Mouse (Mus musculus): ENCODE data around the gene Fbxl15. TPM values are rescaled to one million over a fixed set of nuclear protein-coding genes. Genes with fewer than 3 reads are reported as not detected.

The Fbxl15 gene
- total RNA-seq, 2 experiments from 2014 or later: 26.7 to 28.7 TPM

DNA sequence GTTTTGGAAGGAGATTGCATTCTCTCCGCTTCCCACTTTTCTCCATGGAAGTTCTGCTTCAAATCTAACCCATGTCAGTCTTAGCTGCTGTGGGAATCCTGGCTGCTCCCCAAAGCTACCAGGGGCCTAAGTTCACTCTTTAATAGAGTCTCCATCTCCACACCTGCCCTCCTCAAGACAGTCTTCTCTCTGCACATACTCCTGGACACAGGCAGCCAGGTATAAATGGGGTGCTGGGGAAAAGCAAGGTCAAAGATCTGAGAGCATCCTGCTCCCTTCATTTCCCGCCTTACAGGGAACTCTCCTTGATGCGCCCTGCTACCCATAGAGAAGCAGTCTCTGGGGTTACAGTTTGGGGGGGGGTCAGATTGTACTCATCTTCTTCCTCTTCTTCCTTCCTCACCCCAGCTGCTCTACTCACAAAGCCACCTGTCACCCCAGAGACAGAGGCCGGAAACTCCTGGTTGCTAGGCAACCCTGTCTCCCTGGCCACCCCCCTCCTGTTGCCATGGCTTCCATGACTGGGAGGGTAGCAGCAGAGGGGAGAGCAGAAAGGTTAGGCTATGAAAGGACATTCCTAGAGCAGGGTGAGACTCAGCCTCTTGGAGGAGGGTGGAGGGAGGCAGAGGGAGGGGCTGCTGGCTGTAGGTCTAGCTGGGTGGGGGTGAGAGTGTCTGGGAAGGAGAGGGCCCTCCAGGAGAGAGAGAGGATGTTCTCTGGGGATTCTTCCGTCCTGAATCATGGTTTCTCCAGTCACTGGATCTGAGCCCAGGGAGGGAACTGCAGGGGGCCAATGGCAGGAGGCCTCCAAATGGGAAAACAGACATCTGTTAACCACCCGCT, 6.7 kb upstream of the Fbxl15 start:
- intact Hi-C loops (cut with DNase I): no loop called here
- peak in 1 of 2 experiments; percentile 40 for DNase-seq (ENCODE audit: low spot score in 2 of 2)

DNA sequence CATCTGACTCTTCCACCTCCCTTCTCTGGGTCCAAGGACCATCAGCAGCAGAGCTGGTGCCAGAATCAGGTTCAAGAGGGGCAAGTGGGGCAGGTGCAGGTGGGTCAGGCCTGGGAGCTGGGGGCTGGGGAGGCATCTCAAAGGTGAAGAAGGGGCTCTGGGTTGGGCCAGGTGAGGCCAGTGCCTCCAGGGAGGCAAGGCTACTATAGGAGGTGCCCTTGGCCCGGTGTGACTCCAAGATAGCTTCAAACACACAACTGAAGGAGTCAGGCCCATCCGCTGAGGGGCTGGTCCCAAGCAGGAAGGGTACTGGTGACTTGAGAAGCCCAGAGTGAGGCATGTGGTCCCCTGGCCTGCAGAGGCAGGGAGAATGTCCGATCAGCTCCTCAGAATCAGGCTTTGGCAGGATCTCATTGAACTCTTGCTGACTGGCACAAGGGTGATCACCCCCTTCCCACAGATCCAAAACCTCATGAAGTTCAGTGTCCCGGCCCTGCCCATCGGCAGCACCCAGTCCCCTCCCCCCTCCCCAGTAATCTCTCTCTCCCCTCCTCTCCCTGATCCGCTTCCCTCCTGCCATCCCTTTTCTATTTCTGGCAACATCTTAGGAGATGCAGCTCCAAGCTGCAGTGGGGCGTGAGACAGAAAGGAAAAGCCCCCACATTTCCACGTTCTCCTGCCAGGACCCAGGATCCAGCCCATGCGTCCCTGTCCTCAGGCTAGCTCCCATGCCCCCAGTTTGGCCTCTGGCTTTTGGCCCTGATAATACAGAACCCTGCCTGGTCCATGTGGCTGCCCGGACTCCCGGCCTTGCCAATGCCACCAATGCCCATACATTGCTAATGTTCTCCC, 5.6 kb upstream of the Fbxl15 start:
- intact Hi-C loops (cut with DNase I): no loop called here

DNA sequence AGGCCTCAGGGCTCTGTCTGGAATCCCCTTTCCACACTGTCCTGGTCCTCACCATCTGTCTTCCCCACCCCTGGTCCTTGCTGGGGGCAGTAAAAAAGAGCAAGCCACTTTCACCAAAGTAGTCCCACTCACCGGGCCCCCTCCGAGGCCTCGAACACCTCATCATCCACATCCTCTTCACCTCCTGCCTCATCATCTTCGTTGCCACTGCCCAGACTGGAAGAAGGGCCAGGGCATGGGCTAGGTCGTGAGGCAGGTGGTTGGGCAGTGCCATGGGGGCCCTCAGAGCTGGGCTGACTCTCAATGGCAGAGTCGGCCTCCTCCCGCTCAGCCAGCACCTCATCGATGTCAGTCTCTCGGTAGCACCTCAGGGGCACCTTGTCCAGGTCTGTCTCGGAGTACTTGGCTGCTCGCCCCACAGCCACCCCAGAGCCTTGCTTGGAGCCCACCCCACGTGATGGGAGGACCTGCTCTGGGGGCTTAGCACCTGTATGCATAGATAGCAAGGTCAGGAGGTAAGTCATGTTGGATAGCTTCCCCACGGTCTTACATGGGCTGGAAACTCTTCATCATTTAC, 4.9 kb upstream of the Fbxl15 start:
- intact Hi-C loops (cut with DNase I): no loop called here
- no peak for DNase-seq (ENCODE audit: low spot score in 2 of 2)

More for the DNA sequence above, 5.6 kb upstream of the Fbxl15 start:
- peak in 1 of 2 experiments; percentile 24 for DNase-seq (ENCODE audit: low spot score in 2 of 2)

DNA sequence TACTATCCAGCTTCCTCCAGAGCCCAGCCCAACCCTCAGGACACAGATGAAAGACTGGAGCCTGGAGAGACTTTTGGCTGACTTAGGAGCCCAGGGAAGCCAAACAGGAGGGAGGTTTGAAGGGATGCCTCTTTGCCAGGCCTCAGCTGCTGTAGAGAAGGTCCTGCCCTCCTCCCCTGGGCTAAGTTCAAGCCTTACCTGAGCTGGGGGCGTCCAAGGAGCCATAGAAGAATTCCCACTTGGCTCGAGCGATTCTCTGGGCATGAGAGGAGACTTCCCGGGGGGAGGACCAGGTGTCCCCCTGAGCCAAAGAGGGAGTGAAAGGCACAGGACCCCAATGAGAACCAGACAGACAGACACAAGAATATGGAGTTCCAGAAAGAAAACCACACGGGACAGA, 4.3 kb upstream of the Fbxl15 start:
- intact Hi-C loops (cut with DNase I): no loop called here
- no peak for DNase-seq (ENCODE audit: low spot score in 2 of 2)

DNA sequence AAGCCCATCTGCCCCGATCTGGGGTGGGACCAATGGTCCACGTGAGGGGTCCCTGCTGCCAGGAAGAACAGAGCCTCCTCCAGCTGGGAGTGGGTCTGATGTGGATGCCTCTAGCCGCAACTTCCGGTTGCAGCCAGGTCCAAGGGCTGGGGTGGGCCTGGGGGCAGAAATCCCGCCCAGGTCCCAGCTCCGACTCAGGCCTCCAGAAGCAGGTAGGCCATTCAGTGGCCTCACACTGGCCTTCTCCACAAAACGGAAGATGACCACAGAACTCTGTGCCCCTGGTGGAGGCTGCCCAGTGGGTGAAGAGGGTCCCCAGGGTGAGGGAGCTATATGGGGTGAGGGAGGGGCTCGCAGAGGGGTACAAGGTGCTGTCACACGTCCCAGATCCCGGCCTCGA, 3.6 kb upstream of the Fbxl15 start:
- intact Hi-C loops (cut with DNase I): no loop called here

DNA sequence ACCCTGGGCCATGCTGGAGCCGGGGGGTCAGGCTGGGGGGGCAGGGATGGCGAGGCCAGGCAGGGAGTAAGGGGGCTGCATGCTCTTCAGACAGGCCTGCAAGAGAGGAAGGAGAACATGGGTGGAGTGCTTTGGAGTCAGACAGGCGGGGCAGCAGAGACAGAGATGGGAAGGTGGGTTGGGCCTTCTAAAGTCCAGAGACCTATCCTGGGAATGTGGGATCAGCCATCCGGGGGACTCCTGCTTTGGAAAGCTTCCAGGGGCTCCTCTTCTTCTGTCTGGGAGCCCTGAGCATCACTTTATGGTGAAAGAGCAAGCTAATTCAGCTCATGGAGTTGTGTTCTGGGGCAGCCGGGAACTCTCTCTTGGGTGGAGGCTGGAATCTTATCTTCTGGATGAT, 3.1 kb upstream of the Fbxl15 start:
- intact Hi-C loops (cut with DNase I): no loop called here
- DNase-seq (ENCODE audit: low spot score in 2 of 2): no peak

More for the DNA sequence above, 3.6 kb upstream of the Fbxl15 start:
- no peak for DNase-seq (ENCODE audit: low spot score in 2 of 2)

DNA sequence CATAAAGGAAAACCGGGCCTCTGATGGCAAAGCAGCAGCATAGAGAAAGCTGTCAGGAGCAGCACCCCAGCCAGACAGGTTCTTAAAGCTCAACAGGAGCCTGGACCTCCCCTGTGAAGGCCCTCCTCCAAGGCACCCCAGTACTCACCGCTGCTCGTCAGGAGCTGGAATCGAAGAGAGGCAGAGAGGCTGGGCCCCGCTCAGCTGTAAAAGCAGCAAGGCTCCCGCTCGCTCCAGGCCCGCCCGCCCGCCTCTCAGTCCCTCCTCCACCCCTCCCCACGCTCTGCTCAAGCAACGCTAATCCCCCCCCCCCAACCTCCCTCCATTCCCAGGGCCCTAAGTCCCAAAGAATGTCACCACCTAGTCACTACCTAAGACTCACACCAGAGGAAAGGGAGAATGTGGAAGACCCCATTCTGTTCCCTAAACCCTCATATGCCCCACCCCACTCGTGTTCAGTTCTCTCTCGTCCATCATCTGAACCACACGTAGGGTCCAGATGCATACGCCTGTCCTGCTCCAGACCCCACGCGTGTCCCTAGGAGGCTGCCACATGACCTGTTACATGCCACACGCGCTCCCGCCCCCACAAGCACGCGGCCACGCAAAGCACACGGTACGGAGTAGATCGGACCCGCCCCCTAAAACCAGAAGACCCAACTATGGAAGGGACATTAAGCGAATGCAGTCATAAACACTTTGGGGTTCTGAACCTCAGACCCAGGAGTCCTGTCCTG, 1.8 kb upstream of the Fbxl15 start:
- intact Hi-C loops (cut with DNase I): no loop called here
- DNase-seq (ENCODE audit: low spot score in 2 of 2): peak in 1 of 2 experiments; percentile 46

DNA sequence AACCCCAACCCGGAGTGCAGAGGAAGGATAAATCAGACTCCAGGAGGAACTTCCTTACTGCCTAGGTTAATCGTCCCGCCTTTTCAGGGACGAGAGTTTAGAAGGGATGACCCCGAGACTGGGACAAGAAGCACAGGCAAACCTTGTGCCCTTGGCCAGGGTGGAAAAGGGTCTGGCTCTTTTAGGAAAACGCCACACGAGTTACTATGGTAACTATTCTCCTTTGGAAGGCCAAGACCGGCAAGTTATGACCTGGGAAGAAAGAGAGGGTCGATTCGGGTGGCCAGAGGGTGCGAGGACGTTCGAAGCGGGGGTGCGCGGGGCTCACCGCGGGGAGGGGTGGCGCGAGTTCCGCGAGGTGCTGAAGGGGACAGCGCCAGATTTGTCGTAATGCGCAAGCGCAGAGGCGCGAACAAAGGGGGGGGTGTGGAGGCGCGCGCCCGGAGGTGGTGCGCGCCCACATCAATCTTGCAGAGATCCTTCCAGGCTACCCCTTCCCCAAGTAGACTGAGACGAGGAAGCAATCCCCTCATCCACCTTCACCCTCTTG, 1.2 kb upstream of the Fbxl15 start, which contains the start of gene Psd:
TSS of gene Psd (minus strand) at position 401 of the 550 bp plus-strand sequence.
- intact Hi-C loops (cut with DNase I): no loop called here
- peak; percentile 70 to 74 for DNase-seq (ENCODE audit: low spot score in 2 of 2)

DNA sequence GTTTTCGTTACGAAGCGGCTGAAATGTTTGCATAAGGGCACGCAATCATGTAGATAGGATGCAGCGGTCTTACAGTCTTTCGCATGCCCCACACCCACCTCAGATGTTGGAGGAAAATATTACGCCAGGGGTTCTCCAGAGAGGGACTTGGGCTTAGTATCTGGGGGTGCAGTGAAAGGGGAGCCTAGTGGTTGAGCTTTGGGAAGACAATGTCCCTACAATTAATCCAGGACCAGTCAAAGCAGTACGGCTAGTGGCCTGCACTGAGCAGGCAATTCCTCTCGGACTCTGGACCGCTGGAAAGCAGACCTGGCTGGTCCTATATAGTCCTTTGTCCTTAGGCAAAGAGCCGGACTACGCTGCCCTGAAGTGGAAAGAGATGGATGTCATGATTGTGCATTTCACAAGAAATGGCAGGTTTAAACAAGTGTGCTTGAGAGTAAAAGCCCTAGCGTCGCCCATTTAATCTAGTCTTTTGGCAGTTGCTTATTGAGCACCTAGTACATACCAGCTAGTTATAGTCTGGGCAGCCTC, 386 bp upstream of the Fbxl15 start:
- DNase-seq (ENCODE audit: low spot score in 2 of 2): peak in 1 of 2 experiments; percentile 17
- intact Hi-C loops (cut with DNase I): no loop called here

DNA sequence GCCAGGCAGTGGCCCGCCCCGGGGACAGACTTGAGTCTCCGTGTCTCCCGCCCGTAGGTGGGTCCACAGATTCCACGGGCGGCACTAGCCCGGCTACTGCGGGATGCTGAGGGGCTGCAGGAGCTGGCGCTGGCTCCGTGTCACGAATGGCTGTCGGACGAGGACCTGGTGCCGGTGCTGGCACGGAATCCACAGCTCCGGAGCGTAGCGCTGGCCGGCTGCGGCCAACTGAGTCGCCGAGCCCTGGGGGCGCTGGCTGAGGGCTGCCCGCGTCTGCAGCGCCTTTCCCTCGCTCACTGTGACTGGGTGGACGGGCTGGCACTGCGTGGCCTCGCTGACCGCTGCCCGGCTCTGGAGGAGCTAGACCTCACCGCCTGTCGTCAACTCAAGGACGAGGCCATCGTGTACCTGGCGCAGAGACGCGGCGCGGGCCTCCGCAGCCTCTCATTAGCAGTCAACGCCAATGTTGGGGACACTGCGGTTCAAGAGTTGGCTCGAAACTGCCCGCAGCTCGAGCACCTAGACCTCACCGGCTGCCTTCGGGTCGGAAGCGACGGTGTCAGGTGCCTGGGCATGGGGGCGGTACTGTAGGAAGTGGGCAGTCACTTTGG, 1.2 kb downstream of the Fbxl15 start:
- intact Hi-C loops (cut with DNase I): no loop called here
- DNase-seq (ENCODE audit: low spot score in 2 of 2): no peak

DNA sequence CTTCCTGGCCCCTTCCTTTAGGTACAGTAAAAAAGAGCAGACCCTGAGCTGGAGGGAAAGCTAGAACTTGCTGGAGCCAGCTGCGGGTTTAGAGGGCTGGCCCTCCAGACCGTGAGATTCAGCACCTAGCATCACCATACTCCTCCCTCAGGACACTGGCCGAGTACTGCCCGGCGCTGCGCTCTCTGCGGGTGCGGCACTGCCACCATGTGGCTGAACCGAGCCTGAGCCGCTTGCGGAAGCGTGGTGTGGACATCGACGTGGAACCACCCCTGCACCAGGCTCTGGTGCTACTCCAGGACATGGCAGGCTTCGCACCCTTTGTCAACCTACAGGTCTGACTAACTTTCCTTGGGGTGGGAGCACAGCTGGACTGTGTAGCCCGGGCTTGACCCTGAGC, 2.0 kb downstream of the Fbxl15 start:
- DNase-seq (ENCODE audit: low spot score in 2 of 2): peak; percentile 83 to 84
- intact Hi-C loops (cut with DNase I): loop anchor here (2.0 kb wide), 1 partner anchor 21 kb away; no protein-coding TSS in a partner anchor

DNA sequence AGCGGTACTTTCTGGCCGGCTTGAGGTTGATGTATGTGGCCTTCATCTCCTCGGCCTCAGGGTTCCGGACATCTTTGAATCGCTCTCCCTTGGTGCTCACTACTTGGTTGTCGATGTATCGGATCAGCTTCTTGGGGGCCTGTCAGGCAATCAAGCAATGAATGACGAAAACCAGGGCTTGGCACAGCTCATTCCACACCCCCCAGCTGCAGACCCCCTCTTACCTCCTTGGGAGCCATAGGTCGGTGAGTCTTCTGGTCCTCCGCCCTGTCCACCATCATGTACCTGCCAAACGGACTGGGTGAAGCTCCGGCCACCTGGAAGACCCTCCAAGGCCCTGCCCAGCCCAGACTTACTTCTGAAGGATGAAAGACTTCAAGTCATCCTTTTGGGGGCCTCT, 2.7 kb downstream of the Fbxl15 start:
- no peak for DNase-seq (ENCODE audit: low spot score in 2 of 2)
- intact Hi-C loops (cut with DNase I): loop anchor here (2.0 kb wide), 1 partner anchor 22 kb away; no protein-coding TSS in a partner anchor

DNA sequence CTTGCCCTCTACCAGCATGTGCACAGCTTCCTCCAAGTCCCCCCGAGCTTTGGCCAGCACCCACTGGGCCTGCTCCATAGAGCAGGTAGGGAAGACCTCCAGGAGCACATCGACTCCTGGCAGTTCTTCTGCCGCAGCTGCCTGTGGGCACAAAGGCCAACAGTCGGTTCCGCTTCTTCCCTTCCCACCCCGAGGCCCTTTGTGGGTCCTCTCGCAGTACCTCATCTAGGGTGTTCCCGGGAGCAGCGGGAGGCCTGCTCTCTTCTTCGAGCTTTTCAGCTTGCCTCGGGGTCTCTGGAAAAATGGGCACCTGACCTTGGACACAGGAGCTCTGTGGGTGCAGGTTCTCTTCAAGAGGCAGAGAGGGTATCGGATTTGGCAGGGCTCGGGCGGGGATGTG, 3.3 kb downstream of the Fbxl15 start:
- no peak for DNase-seq (ENCODE audit: low spot score in 2 of 2)
- intact Hi-C loops (cut with DNase I): loop anchor here (2.0 kb wide), 1 partner anchor 23 kb away; no protein-coding TSS in a partner anchor

DNA sequence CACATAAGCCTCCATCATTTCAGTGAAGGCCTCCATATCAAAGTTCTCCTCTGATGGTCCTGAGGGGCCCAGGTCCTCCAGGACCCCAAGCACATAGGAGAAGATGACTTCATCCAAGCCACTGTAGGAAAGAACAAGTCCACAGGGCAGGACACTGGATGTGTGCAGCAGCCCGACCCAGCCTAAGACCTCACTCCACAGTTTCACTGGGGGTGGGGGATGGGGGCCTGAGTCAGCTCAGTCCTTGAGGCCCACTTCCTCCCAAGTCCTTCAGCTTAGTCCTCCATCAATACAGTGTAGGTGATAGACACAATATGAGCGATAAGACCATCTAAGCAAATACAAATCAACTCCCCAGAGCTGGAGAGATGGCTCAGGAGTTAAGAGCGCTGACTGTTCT, 4.0 kb downstream of the Fbxl15 start:
- intact Hi-C loops (cut with DNase I): loop anchor here (2.0 kb wide), 1 partner anchor 23 kb away; no protein-coding TSS in a partner anchor
- no peak for DNase-seq (ENCODE audit: low spot score in 2 of 2)

DNA sequence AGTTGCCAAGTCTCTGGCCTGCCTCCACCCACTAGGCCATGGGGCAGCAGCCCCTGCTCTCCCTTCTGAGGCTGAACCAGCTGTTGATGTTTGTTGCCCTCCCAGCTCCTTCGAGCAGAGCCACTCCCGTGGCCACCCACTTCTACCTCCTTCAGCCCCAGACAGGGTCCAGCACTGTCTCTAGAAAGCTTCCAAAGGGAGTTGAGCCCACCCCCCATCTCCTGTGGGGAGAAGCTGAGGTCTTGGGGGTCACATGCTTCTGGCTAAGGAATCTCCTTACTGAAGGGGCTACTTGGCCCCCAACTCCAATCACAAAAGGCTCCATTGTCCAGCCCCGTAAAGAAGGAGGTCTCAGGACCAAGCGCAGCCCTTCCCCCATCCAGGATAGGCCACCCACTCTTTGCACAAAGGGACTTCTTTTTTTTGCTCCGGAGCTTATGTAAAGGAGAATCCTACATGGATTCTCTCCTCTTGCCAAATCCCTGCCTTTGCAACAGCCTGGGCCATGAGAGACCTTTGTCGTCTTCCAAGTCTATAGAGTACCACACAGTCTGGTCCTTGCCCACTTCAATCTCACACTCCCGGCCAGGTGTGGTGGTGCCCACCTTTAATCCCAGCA, 4.8 kb downstream of the Fbxl15 start:
- DNase-seq (ENCODE audit: low spot score in 2 of 2): peak in 1 of 2 experiments; percentile 26
- intact Hi-C loops (cut with DNase I): no loop called here

DNA sequence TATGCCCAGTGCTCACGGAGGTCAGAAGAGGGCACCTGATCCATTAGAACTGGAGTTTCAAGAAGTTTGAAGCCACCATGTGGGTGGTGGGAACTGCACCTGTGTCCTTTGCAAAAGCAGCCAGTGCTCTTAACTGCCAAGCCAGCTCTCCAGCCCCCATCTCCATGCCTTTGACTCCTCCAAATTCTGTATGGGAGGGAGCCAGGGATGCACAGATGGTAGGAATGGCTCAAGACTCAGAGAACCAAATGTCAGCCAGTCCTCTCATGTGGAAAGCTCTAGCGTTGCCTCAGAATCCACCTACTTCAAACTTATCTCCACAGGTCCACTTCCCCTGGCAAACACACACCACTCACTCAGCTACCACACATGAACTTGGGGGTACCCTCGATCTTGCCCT, 5.9 kb downstream of the Fbxl15 start:
- DNase-seq (ENCODE audit: low spot score in 2 of 2): no peak
- intact Hi-C loops (cut with DNase I): no loop called here

DNA sequence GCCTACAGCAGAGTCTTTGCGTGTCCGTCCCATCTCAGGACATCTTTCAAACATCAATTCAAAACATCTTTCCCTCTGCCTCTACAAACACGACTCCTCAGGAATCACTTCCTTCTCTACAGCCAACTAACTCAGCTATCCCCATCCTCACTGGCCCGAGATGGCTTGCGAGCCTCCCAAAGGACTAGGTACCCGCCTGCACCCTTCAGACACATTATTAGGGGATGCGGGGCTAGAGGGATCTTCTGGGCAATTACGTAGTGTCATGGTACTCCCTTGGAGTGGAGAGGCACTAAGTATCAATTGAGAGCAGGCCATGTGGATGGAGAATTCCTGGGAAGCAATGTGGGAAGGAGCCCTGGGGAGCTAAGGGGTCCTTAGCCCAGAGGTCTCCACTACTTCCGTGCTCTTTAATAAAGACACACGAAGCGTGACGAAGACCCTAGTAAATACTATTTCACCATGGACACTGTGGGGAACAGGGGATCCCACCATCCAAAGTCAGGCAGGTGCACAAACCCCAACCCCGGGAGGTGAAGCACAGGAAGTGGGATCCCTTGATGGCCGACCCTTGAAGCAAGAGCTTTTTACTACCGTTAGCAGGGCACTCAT, 9.8 kb downstream of the Fbxl15 start:
- intact Hi-C loops (cut with DNase I): loop anchor here (2.0 kb wide), 1 partner anchor 19 kb away; no protein-coding TSS in a partner anchor

More for the DNA sequence above, 9.8 kb downstream of the Fbxl15 start:
- no peak for DNase-seq (ENCODE audit: low spot score in 2 of 2)

All from left cerebral cortex, postnatal 36 days (tissue).